Mouse (Mus musculus) mature B cell (primary cell): ENCODE results near the gene Tfpt.
"Not testable (repeated sequence)": the region's sequence is repeated elsewhere in the genome, so short reads cannot be mapped to it uniquely, and the experiment has no call there.

Experiments
- in situ Hi-C: fragments of 300-500 bp; cut with MboI; formaldehyde crosslinking; loops from 2 replicates; pipeline ENCODE4 v1.14.3; 2019

The Tfpt gene

GRCm38 (mm10) chr7:3578196-3578595, 51.5 kb downstream of the Tfpt start:
- in situ Hi-C loops, result no loop called here

- in situ Hi-C loops, result no loop called here
Measured at GRCm38 (mm10) chr7:3576354-3577124, 53.2 kb downstream of the Tfpt start.

GRCm38 (mm10) chr7:3574216-3574615, 55.5 kb downstream of the Tfpt start:
- in situ Hi-C loops, result no loop called here

GRCm38 (mm10) chr7:3571847-3572246, 57.9 kb downstream of the Tfpt start:
- in situ Hi-C loops, result no loop called here

- in situ Hi-C loops, result not testable (repeated sequence)
Measured at GRCm38 (mm10) chr7:3570580-3570979, 59.1 kb downstream of the Tfpt start.
